Mouse (Mus musculus): ENCODE results near the gene Meox1. TPM values are rescaled to one million over a fixed set of nuclear protein-coding genes. Genes with fewer than 3 reads are reported as not detected.

Meox1 gene
- polyA plus RNA-seq, 1 experiment from 2014 or later = 15.2 TPM

DNA sequence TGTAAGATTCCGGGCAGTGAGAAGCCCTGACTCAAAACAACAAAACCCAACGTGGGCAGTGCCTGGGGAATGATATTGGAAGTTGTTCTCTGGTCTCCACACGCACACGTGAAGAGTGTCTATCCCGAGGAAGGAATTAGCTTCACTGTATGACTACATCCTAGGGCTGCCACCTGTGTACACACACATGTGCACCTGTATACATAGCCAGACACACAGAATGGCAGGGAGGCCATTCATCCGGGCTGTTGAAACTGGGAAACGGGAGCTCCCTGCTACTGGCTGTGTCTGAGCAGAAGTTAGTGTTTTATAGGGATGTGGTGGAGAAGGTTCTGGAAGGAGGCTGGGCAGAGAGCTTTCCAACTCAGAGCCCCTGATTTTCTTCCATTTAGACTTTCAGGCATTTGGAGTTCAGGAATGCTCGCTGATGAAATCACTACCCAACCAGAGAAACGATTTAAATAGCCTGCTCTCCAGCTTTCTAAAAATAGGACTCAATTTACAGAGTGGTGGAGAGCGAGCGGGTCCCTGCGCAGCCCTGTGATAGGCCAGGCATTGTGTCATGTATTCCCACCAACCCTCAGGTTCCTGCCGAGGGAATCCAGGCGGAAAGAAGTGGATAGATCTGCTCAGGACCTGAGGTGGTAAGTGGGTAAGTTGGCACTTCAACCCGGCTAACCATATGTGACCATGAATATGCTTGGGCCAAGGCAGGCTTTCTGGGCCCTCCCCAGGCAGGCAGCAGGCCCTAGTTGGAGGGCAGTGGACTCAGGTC lies 52.0 kb downstream of the Meox1 start:
- Histone ChIP-seq H3K36me3 (ENCODE audit: insufficient read depth, low read length) (no peaks in the 10 kb centered on the region), H3K4me3 (ENCODE audit: low read length) (no peak overlapping the region), H3K4me1 (ENCODE audit: insufficient read depth, low read length) (peaks cover 5% of the 10 kb centered on the region; the same call in 1 of the 2 replicates), H3K27ac (ENCODE audit: low read length) (peak overlapping the region; percentile 81), H3K27me3 (ENCODE audit: insufficient read depth, low read length) (no peaks in the 10 kb centered on the region), H3K9me3 (ENCODE audit: low read length) (peaks cover 2% of the 10 kb centered on the region; the same call in 1 of the 2 replicates), H3K9ac (replicated peaks; ENCODE audit: low read length) (no peak overlapping the region), H3K4me2 (replicated peaks; ENCODE audit: low read depth, low read length) (no peak overlapping the region)
- ATAC-seq (ENCODE audit: low FRiP score, low TSS enrichment) = peak; percentile 88
- WGBS = 63% methylated on average over 15 of the region's 15 CpGs

- H3K4me1 ChIP-seq (ENCODE audit: insufficient read depth, low read length) = peaks cover 5% of the 10 kb centered on the region; the same call in 1 of the 2 replicates
- no peak overlapping the region for H3K4me2 ChIP-seq (replicated peaks; ENCODE audit: low read depth, low read length)
- no peak for ATAC-seq (ENCODE audit: low FRiP score, low TSS enrichment)
- H3K9me3 ChIP-seq (ENCODE audit: low read length) = peaks cover 2% of the 10 kb centered on the region; the same call in 1 of the 2 replicates
- no peaks in the 10 kb centered on the region for H3K36me3 ChIP-seq (ENCODE audit: insufficient read depth, low read length)
- H3K27ac ChIP-seq (ENCODE audit: low read length) = no peak overlapping the region
- H3K9ac ChIP-seq (replicated peaks; ENCODE audit: low read length) = no peak overlapping the region
- no peak overlapping the region for H3K4me3 ChIP-seq (ENCODE audit: low read length)
- 93% methylated on average over 3 of the region's 3 CpGs for WGBS
- H3K27me3 ChIP-seq (ENCODE audit: insufficient read depth, low read length) = no peaks in the 10 kb centered on the region
These were observed 53.8 kb downstream of the Meox1 start for GRCm38 (mm10) chr11:101840405-101840804.

- H3K4me2 ChIP-seq (replicated peaks; ENCODE audit: low read depth, low read length) = no peak overlapping the region
- no peaks in the 10 kb centered on the region for H3K9me3 ChIP-seq (ENCODE audit: low read length)
- ATAC-seq (ENCODE audit: low FRiP score, low TSS enrichment) = no peak
- H3K27ac ChIP-seq (ENCODE audit: low read length) = no peak overlapping the region
- WGBS = 36% methylated on average over 5 of the region's 8 CpGs
- H3K36me3 ChIP-seq (ENCODE audit: insufficient read depth, low read length) = no peaks in the 10 kb centered on the region
- H3K4me3 ChIP-seq (ENCODE audit: low read length) = no peak overlapping the region
- H3K9ac ChIP-seq (replicated peaks; ENCODE audit: low read length) = no peak overlapping the region
- H3K27me3 ChIP-seq (ENCODE audit: insufficient read depth, low read length) = no peaks in the 10 kb centered on the region
- H3K4me1 ChIP-seq (ENCODE audit: insufficient read depth, low read length) = peaks cover 5% of the 10 kb centered on the region; the same call in 1 of the 2 replicates
These were observed 54.7 kb downstream of the Meox1 start for GRCm38 (mm10) chr11:101839426-101839825.

GRCm38 (mm10) chr11:101832001-101832400 lies 62.2 kb downstream of the Meox1 start:
- Histone ChIP-seq H3K4me3 (ENCODE audit: low read length) (no peak overlapping the region), H3K27me3 (ENCODE audit: insufficient read depth, low read length) (no peaks in the 10 kb centered on the region), H3K4me2 (replicated peaks; ENCODE audit: low read depth, low read length) (no peak overlapping the region), H3K27ac (ENCODE audit: low read length) (peak overlapping the region; percentile 34), H3K4me1 (ENCODE audit: insufficient read depth, low read length) (peaks cover 27% of the 10 kb centered on the region), H3K9ac (replicated peaks; ENCODE audit: low read length) (no peak overlapping the region), H3K36me3 (ENCODE audit: insufficient read depth, low read length) (no peaks in the 10 kb centered on the region), H3K9me3 (ENCODE audit: low read length) (no peaks in the 10 kb centered on the region)
- ATAC-seq (ENCODE audit: low FRiP score, low TSS enrichment) = no peak
- 43% methylated on average over 7 of the region's 7 CpGs for WGBS

DNA sequence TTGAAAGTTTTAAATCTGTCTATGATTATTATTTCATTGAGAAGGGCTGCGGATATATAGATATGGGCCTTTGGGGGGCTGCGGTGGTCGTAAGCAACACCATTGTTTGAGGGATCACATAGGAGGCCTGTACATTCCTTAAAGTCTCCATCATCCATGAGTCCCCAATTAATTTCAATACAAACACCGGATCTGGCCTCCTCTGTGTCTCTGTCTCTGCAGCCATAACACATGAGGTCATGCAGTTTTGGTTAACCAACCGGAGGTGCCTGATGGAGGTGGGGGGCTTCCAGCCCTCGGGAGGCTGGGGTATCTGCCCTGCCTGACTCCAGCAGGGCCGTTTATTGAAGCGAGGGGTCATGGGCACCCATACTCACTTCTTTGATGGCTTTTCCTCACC lies 63.6 kb downstream of the Meox1 start:
- WGBS = 43% methylated on average over 8 of the region's 8 CpGs
- 0 out of 2 replicates have a peak, but pooled peaks have one; percentile 19 for ATAC-seq (ENCODE audit: low FRiP score, low TSS enrichment)
- H3K4me2 ChIP-seq (replicated peaks; ENCODE audit: low read depth, low read length) = peak overlapping the region; percentile 31; the same call in 1 of the 2 replicates

GRCm38 (mm10) chr11:101830112-101830511 lies 64.1 kb downstream of the Meox1 start:
- WGBS = 3% methylated on average over 10 of the region's 10 CpGs
- H3K27me3 ChIP-seq (ENCODE audit: insufficient read depth, low read length) = no peaks in the 10 kb centered on the region
- peak overlapping the region; percentile 48 for H3K9ac ChIP-seq (replicated peaks; ENCODE audit: low read length)
- H3K9me3 ChIP-seq (ENCODE audit: low read length) = no peaks in the 10 kb centered on the region
- peak overlapping the region; percentile 66 for H3K27ac ChIP-seq (ENCODE audit: low read length)
- H3K4me3 ChIP-seq (ENCODE audit: low read length) = no peak overlapping the region
- H3K4me1 ChIP-seq (ENCODE audit: insufficient read depth, low read length) = peaks cover 27% of the 10 kb centered on the region
- H3K4me2 ChIP-seq (replicated peaks; ENCODE audit: low read depth, low read length) = peak overlapping the region; percentile 31
- no peaks in the 10 kb centered on the region for H3K36me3 ChIP-seq (ENCODE audit: insufficient read depth, low read length)
- peak; percentile 74; the same call in 1 of the 2 replicates for ATAC-seq (ENCODE audit: low FRiP score, low TSS enrichment)

More for the DNA sequence above, 63.6 kb downstream of the Meox1 start:
- H3K9ac ChIP-seq (replicated peaks; ENCODE audit: low read length) = no peak overlapping the region
- H3K4me3 ChIP-seq (ENCODE audit: low read length) = no peak overlapping the region
- no peaks in the 10 kb centered on the region for H3K9me3 ChIP-seq (ENCODE audit: low read length)
- no peaks in the 10 kb centered on the region for H3K36me3 ChIP-seq (ENCODE audit: insufficient read depth, low read length)
- H3K4me1 ChIP-seq (ENCODE audit: insufficient read depth, low read length) = peaks cover 27% of the 10 kb centered on the region
- peak overlapping the region; percentile 66 for H3K27ac ChIP-seq (ENCODE audit: low read length)
- H3K27me3 ChIP-seq (ENCODE audit: insufficient read depth, low read length) = no peaks in the 10 kb centered on the region

GRCm38 (mm10) chr11:101828718-101829117 lies 65.5 kb downstream of the Meox1 start:
- ATAC-seq (ENCODE audit: low FRiP score, low TSS enrichment) = no peak
- H3K9me3 ChIP-seq (ENCODE audit: low read length) = no peaks in the 10 kb centered on the region
- 91% methylated on average over 4 of the region's 4 CpGs for WGBS
- H3K27me3 ChIP-seq (ENCODE audit: insufficient read depth, low read length) = no peaks in the 10 kb centered on the region
- peaks cover 27% of the 10 kb centered on the region for H3K4me1 ChIP-seq (ENCODE audit: insufficient read depth, low read length)
- no peak overlapping the region for H3K4me2 ChIP-seq (replicated peaks; ENCODE audit: low read depth, low read length)
- H3K27ac ChIP-seq (ENCODE audit: low read length) = no peak overlapping the region
- H3K36me3 ChIP-seq (ENCODE audit: insufficient read depth, low read length) = no peaks in the 10 kb centered on the region
- H3K9ac ChIP-seq (replicated peaks; ENCODE audit: low read length) = no peak overlapping the region
- no peak overlapping the region for H3K4me3 ChIP-seq (ENCODE audit: low read length)

Other genes with a start within 250 kb of the Meox1 start
- gene Arl4d, start 228.8 kb downstream of the Meox1 start, polyA plus RNA-seq (2015; fragmentation: Nextera tagmentation; extraction: Ambion mirVana) = 5.1 and 6.4 TPM in 2 replicates
- 31.3 and 33.2 TPM in 2 replicates for gene Dhx8, start 161.5 kb downstream of the Meox1 start, polyA plus RNA-seq (2015; fragmentation: Nextera tagmentation; extraction: Ambion mirVana)
- gene Etv4, start 109.0 kb downstream of the Meox1 start, polyA plus RNA-seq (2015; fragmentation: Nextera tagmentation; extraction: Ambion mirVana) = 51.0 and 63.2 TPM in 2 replicates
- gene Sost, start 72.6 kb upstream of the Meox1 start, polyA plus RNA-seq (2015; fragmentation: Nextera tagmentation; extraction: Ambion mirVana) = 0.76 and 0.80 TPM in 2 replicates
- not detected in 2 replicates for gene Cfap97d1, start 89.9 kb upstream of the Meox1 start, polyA plus RNA-seq (2015; fragmentation: Nextera tagmentation; extraction: Ambion mirVana)
- gene Dusp3, start 92.6 kb upstream of the Meox1 start, polyA plus RNA-seq (2015; fragmentation: Nextera tagmentation; extraction: Ambion mirVana) = 39.6 and 39.7 TPM in 2 replicates
- gene Mpp3, start 134.1 kb upstream of the Meox1 start, polyA plus RNA-seq (2015; fragmentation: Nextera tagmentation; extraction: Ambion mirVana) = 7.2 and 9.0 TPM in 2 replicates
- 1.3 and 1.8 TPM in 2 replicates for gene Cd300lg, start 147.1 kb upstream of the Meox1 start, polyA plus RNA-seq (2015; fragmentation: Nextera tagmentation; extraction: Ambion mirVana)
- 14.4 and 16.4 TPM in 2 replicates for gene Mpp2, start 194.1 kb upstream of the Meox1 start, polyA plus RNA-seq (2015; fragmentation: Nextera tagmentation; extraction: Ambion mirVana)
- not detected in 2 replicates for gene Ppy, start 206.9 kb upstream of the Meox1 start, polyA plus RNA-seq (2015; fragmentation: Nextera tagmentation; extraction: Ambion mirVana)
- not detected in 2 replicates for gene Pyy, start 213.5 kb upstream of the Meox1 start, polyA plus RNA-seq (2015; fragmentation: Nextera tagmentation; extraction: Ambion mirVana)

All from kidney, embryonic 16.5 days (tissue).